Mouse (Mus musculus) thymus, postnatal 25 days (tissue): ENCODE data around the gene Slc26a10.
A peak's percentile ranks its signal among the peaks of the same experiment; 100 is the strongest.

ENCODE experiments used
- DNase-seq: peaks from one replicate; pipeline ENCODE4 v3.0.0; 2022

The Slc26a10 gene

GRCm38 (mm10) chr10:127179871-127180694, at the start of gene Slc26a10:
Slc26a10 (minus strand) TSS chr10:127180645.
- no peak for DNase-seq

GRCm38 (mm10) chr10:127228897-127229296, 48.5 kb upstream of the Slc26a10 start:
- peak; percentile 37 for DNase-seq

GRCm38 (mm10) chr10:127227163-127227562, 46.7 kb upstream of the Slc26a10 start:
- no peak for DNase-seq

GRCm38 (mm10) chr10:127226318-127226895, 46.0 kb upstream of the Slc26a10 start:
- no peak for DNase-seq

- DNase-seq: peak; percentile 21
Measured at GRCm38 (mm10) chr10:127225732-127226131, 45.3 kb upstream of the Slc26a10 start.

- DNase-seq: no peak
Measured at GRCm38 (mm10) chr10:127225213-127225612, 44.8 kb upstream of the Slc26a10 start.

- no peak for DNase-seq
Measured at GRCm38 (mm10) chr10:127218339-127218738, 37.9 kb upstream of the Slc26a10 start.

GRCm38 (mm10) chr10:127217177-127217576, 36.7 kb upstream of the Slc26a10 start:
- no peak for DNase-seq

- DNase-seq: no peak
Measured at GRCm38 (mm10) chr10:127216456-127216855, 36.0 kb upstream of the Slc26a10 start.

GRCm38 (mm10) chr10:127214422-127214803, 34.0 kb upstream of the Slc26a10 start:
- no peak for DNase-seq

- no peak for DNase-seq
Measured at GRCm38 (mm10) chr10:127213704-127214421, 33.4 kb upstream of the Slc26a10 start.

GRCm38 (mm10) chr10:127213272-127213671, 32.8 kb upstream of the Slc26a10 start:
- no peak for DNase-seq

GRCm38 (mm10) chr10:127211414-127211854, 31.0 kb upstream of the Slc26a10 start, which contains the start of gene Pip4k2c:
Pip4k2c (minus strand) TSS chr10:127211585.
- DNase-seq: peak; percentile 94

- no peak for DNase-seq
Measured at GRCm38 (mm10) chr10:127210961-127211405, 30.5 kb upstream of the Slc26a10 start.

- no peak for DNase-seq
Measured at GRCm38 (mm10) chr10:127209928-127210570, 29.6 kb upstream of the Slc26a10 start.

GRCm38 (mm10) chr10:127208921-127209320, 28.5 kb upstream of the Slc26a10 start:
- DNase-seq: no peak

GRCm38 (mm10) chr10:127205373-127205772, 24.9 kb upstream of the Slc26a10 start:
- DNase-seq: no peak

- DNase-seq: no peak
Measured at GRCm38 (mm10) chr10:127204589-127204988, 24.1 kb upstream of the Slc26a10 start.

- DNase-seq: no peak
Measured at GRCm38 (mm10) chr10:127203106-127203505, 22.7 kb upstream of the Slc26a10 start.

- DNase-seq: no peak
Measured at GRCm38 (mm10) chr10:127200279-127200678, 19.8 kb upstream of the Slc26a10 start.

- no peak for DNase-seq
Measured at GRCm38 (mm10) chr10:127199474-127199873, 19.0 kb upstream of the Slc26a10 start.

GRCm38 (mm10) chr10:127199068-127199467, 18.6 kb upstream of the Slc26a10 start:
- DNase-seq: no peak

GRCm38 (mm10) chr10:127198492-127198891, 18.0 kb upstream of the Slc26a10 start:
- no peak for DNase-seq
